Mouse (Mus musculus): ENCODE measurements around the gene Pkhd1.
"Not testable (repeated sequence)": the region's sequence is repeated elsewhere in the genome, so short reads cannot be mapped to it uniquely, and the experiment has no call there.

Gene Pkhd1

GRCm38 (mm10) chr1:20301631-20302030 is 316.2 kb downstream of the Pkhd1 start:
- no peak for DNase-seq (ENCODE audit: low spot score)

- no peak for DNase-seq (ENCODE audit: low spot score)
Measured at GRCm38 (mm10) chr1:20288696-20289095, 329.2 kb downstream of the Pkhd1 start.

GRCm38 (mm10) chr1:20260403-20260802 is 357.5 kb downstream of the Pkhd1 start:
- no peak for DNase-seq (ENCODE audit: low spot score)

- DNase-seq (ENCODE audit: low spot score) = no peak
Measured at GRCm38 (mm10) chr1:20248169-20248568, 369.7 kb downstream of the Pkhd1 start.

- DNase-seq (ENCODE audit: low spot score) = no peak
Measured at GRCm38 (mm10) chr1:20216681-20217080, 401.2 kb downstream of the Pkhd1 start.

GRCm38 (mm10) chr1:20190444-20190843 is 427.4 kb downstream of the Pkhd1 start:
- DNase-seq (ENCODE audit: low spot score) = no peak

- DNase-seq (ENCODE audit: low spot score) = no peak
Measured at GRCm38 (mm10) chr1:20180157-20180556, 437.7 kb downstream of the Pkhd1 start.

- no peak for DNase-seq (ENCODE audit: low spot score)
Measured at GRCm38 (mm10) chr1:20171199-20171598, 446.7 kb downstream of the Pkhd1 start.

GRCm38 (mm10) chr1:20150627-20151026 is 467.2 kb downstream of the Pkhd1 start:
- not testable (repeated sequence) for DNase-seq (ENCODE audit: low spot score)

- DNase-seq (ENCODE audit: low spot score) = no peak
Measured at GRCm38 (mm10) chr1:20150016-20150415, 467.8 kb downstream of the Pkhd1 start.

- no peak for DNase-seq (ENCODE audit: low spot score)
Measured at GRCm38 (mm10) chr1:20136205-20136604, 481.7 kb downstream of the Pkhd1 start.

- DNase-seq (ENCODE audit: low spot score) = no peak
Measured at GRCm38 (mm10) chr1:20135065-20135618, 482.7 kb downstream of the Pkhd1 start.

- no peak for DNase-seq (ENCODE audit: low spot score)
Measured at GRCm38 (mm10) chr1:20133636-20134035, 484.2 kb downstream of the Pkhd1 start.

GRCm38 (mm10) chr1:20131786-20132596 is 485.9 kb downstream of the Pkhd1 start:
- DNase-seq (ENCODE audit: low spot score) = no peak

GRCm38 (mm10) chr1:20117331-20117730 is 500.5 kb downstream of the Pkhd1 start:
- DNase-seq (ENCODE audit: low spot score) = no peak

GRCm38 (mm10) chr1:20069733-20070132 is 548.1 kb downstream of the Pkhd1 start:
- peak; percentile 5 for DNase-seq (ENCODE audit: low spot score)

GRCm38 (mm10) chr1:20058245-20058644 is 559.6 kb downstream of the Pkhd1 start:
- no peak for DNase-seq (ENCODE audit: low spot score)

- no peak for DNase-seq (ENCODE audit: low spot score)
Measured at GRCm38 (mm10) chr1:20039389-20039788, 578.5 kb downstream of the Pkhd1 start.

GRCm38 (mm10) chr1:20035277-20035676 is 582.6 kb downstream of the Pkhd1 start:
- no peak for DNase-seq (ENCODE audit: low spot score)

- no peak for DNase-seq (ENCODE audit: low spot score)
Measured at GRCm38 (mm10) chr1:20018198-20018925, 599.5 kb downstream of the Pkhd1 start.

GRCm38 (mm10) chr1:20017619-20018018 is 600.2 kb downstream of the Pkhd1 start:
- DNase-seq (ENCODE audit: low spot score) = no peak

Data from lung, postnatal 25 days (tissue).